Mouse (Mus musculus): ENCODE data around the gene Lgr6. TPM values are rescaled to one million over a fixed set of nuclear protein-coding genes. Genes with fewer than 3 reads are reported as not detected.
A peak's percentile ranks its signal among the peaks of the same experiment; 100 is the strongest.

Lgr6 gene
- total and polyA plus RNA-seq, 2 experiments from 2014 or later, result 3.8 to 8.6 TPM

GRCm38 (mm10) chr1:134987173-134987961, 117.7 kb downstream of the Lgr6 start:
- 28% methylated on average over 48 of the region's 48 CpGs for WGBS
- TF ChIP-seq EP300 (IDR thresholded peaks at IDR 0.05; ENCODE audit: low read depth) (no peak), CTCF (IDR thresholded peaks at IDR 0.05; ENCODE audit: low read depth) (no peak)
- no peaks in the 10 kb centered on the region for H3K9me3 ChIP-seq (replicated peaks; ENCODE audit: control insufficient read depth, low read length)
- H3K4me2 ChIP-seq (ENCODE audit: low read depth, low read length), result peak overlapping the region; percentile 61
- ATAC-seq (ENCODE audit: insufficient read depth, low read depth), result peak; percentile 77
- H3K36me3 ChIP-seq (replicated peaks; ENCODE audit: control insufficient read depth, insufficient read depth, low read length), result no peaks in the 10 kb centered on the region
- peak overlapping the region; percentile 32 for H3K4me3 ChIP-seq (ENCODE audit: low read depth, low read length)
- H3K27me3 ChIP-seq (ENCODE audit: control insufficient read depth, insufficient read depth, low read length), result no peaks in the 10 kb centered on the region
- H3K9ac ChIP-seq (replicated peaks; ENCODE audit: low read depth, low read length), result no peak overlapping the region
- DNase-seq (ENCODE audit: low spot score), result peak; percentile 45
- no peak overlapping the region for H3K27ac ChIP-seq (ENCODE audit: low read depth)
- H3K4me1 ChIP-seq (ENCODE audit: control insufficient read depth, insufficient read depth), result peaks cover 5% of the 10 kb centered on the region; the same call in 1 of the 2 replicates

DNA sequence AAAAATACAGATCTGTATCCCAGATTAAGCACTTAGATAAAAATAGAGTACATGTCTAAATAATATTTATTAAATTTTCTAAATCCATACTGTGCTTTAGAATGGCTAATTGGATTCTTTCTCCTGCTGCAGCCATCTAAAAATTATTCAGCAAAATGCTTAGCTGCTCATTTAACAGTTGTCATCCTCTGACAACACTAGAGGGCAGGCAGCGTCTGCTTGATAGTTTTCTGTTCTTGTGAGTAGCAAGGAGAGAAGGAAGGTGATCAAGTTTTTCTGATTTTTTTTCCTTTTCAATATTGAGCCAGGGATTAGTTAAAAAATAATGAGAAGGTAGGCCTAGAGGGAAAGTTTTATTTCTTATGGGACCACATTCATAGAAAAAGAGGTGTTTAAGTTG, 132.2 kb downstream of the Lgr6 start:
- WGBS, result 64% methylated on average over 1 of the region's 1 CpGs
- TF ChIP-seq CTCF (IDR thresholded peaks at IDR 0.05; ENCODE audit: low read depth) (peak; percentile 52), EP300 (IDR thresholded peaks at IDR 0.05; ENCODE audit: low read depth) (no peak)
- Histone ChIP-seq H3K4me2 (ENCODE audit: low read depth, low read length) (no peak overlapping the region), H3K4me1 (ENCODE audit: control insufficient read depth, insufficient read depth) (no peaks in the 10 kb centered on the region), H3K4me3 (ENCODE audit: low read depth, low read length) (no peak overlapping the region), H3K9ac (replicated peaks; ENCODE audit: low read depth, low read length) (no peak overlapping the region), H3K36me3 (replicated peaks; ENCODE audit: control insufficient read depth, insufficient read depth, low read length) (peaks cover 52% of the 10 kb centered on the region), H3K27me3 (ENCODE audit: control insufficient read depth, insufficient read depth, low read length) (no peaks in the 10 kb centered on the region), H3K9me3 (replicated peaks; ENCODE audit: control insufficient read depth, low read length) (no peaks in the 10 kb centered on the region), H3K27ac (ENCODE audit: low read depth) (no peak overlapping the region)
- ATAC-seq (ENCODE audit: insufficient read depth, low read depth) (no peak), DNase-seq (ENCODE audit: low spot score) (no peak)

- Histone ChIP-seq H3K9me3 (replicated peaks; ENCODE audit: control insufficient read depth, low read length) (no peaks in the 10 kb centered on the region), H3K4me1 (ENCODE audit: control insufficient read depth, insufficient read depth) (0 out of 2 replicates have a peak, but pooled peaks cover 10% of the 10 kb centered on the region)
Measured at GRCm38 (mm10) chr1:134965430-134965829, 139.6 kb downstream of the Lgr6 start.

GRCm38 (mm10) chr1:134962821-134963220, 142.3 kb downstream of the Lgr6 start:
- no peaks in the 10 kb centered on the region for H3K9me3 ChIP-seq (replicated peaks; ENCODE audit: control insufficient read depth, low read length)
- peak overlapping the region; percentile 75 for H3K4me2 ChIP-seq (ENCODE audit: low read depth, low read length)
- no peaks in the 10 kb centered on the region for H3K27me3 ChIP-seq (ENCODE audit: control insufficient read depth, insufficient read depth, low read length)
- peak; percentile 25 for TF ChIP-seq CTCF (IDR thresholded peaks at IDR 0.05; ENCODE audit: low read depth)
- TF ChIP-seq EP300 (IDR thresholded peaks at IDR 0.05; ENCODE audit: low read depth), result no peak
- H3K9ac ChIP-seq (replicated peaks; ENCODE audit: low read depth, low read length), result peak overlapping the region; percentile 59
- 1% methylated on average over 11 of the region's 11 CpGs for WGBS
- H3K4me1 ChIP-seq (ENCODE audit: control insufficient read depth, insufficient read depth), result 0 out of 2 replicates have a peak, but pooled peaks cover 10% of the 10 kb centered on the region
- H3K36me3 ChIP-seq (replicated peaks; ENCODE audit: control insufficient read depth, insufficient read depth, low read length), result no peaks in the 10 kb centered on the region
- peak overlapping the region; percentile 71 for H3K4me3 ChIP-seq (ENCODE audit: low read depth, low read length)
- peak overlapping the region; percentile 64 for H3K27ac ChIP-seq (ENCODE audit: low read depth)
- peak; percentile 47 for DNase-seq (ENCODE audit: low spot score)
- peak; percentile 59 for ATAC-seq (ENCODE audit: insufficient read depth, low read depth)

More at GRCm38 (mm10) chr1:134965430-134965829, 139.6 kb downstream of the Lgr6 start:
- Histone ChIP-seq H3K9ac (replicated peaks; ENCODE audit: low read depth, low read length) (no peak overlapping the region), H3K4me2 (ENCODE audit: low read depth, low read length) (no peak overlapping the region), H3K4me3 (ENCODE audit: low read depth, low read length) (no peak overlapping the region), H3K36me3 (replicated peaks; ENCODE audit: control insufficient read depth, insufficient read depth, low read length) (peaks cover 17% of the 10 kb centered on the region), H3K27me3 (ENCODE audit: control insufficient read depth, insufficient read depth, low read length) (no peaks in the 10 kb centered on the region), H3K27ac (ENCODE audit: low read depth) (no peak overlapping the region)
- no peak for DNase-seq (ENCODE audit: low spot score)
- no peak for ATAC-seq (ENCODE audit: insufficient read depth, low read depth)
- 94% methylated on average over 2 of the region's 2 CpGs for WGBS
- TF ChIP-seq EP300 (IDR thresholded peaks at IDR 0.05; ENCODE audit: low read depth) (no peak), CTCF (IDR thresholded peaks at IDR 0.05; ENCODE audit: low read depth) (no peak)

- Histone ChIP-seq H3K27me3 (ENCODE audit: control insufficient read depth, insufficient read depth, low read length) (no peaks in the 10 kb centered on the region), H3K4me3 (ENCODE audit: low read depth, low read length) (peak within 1 kb of the TSS; percentile 71), H3K4me1 (ENCODE audit: control insufficient read depth, insufficient read depth) (0 out of 2 replicates have a peak, but pooled peaks cover 10% of the 10 kb centered on the region), H3K9me3 (replicated peaks; ENCODE audit: control insufficient read depth, low read length) (no peaks in the 10 kb centered on the region), H3K4me2 (ENCODE audit: low read depth, low read length) (peak within 1 kb of the TSS; percentile 75), H3K9ac (replicated peaks; ENCODE audit: low read depth, low read length) (peak within 1 kb of the TSS; percentile 59), H3K36me3 (replicated peaks; ENCODE audit: control insufficient read depth, insufficient read depth, low read length) (no peaks in the 10 kb centered on the region), H3K27ac (ENCODE audit: low read depth) (peak within 1 kb of the TSS; percentile 64)
- peak; percentile 97 for DNase-seq (ENCODE audit: low spot score)
- WGBS, result 4% methylated on average over 50 of the region's 50 CpGs
- no peak for TF ChIP-seq CTCF (IDR thresholded peaks at IDR 0.05; ENCODE audit: low read depth)
- TF ChIP-seq EP300 (IDR thresholded peaks at IDR 0.05; ENCODE audit: low read depth), result no peak
- ATAC-seq (ENCODE audit: insufficient read depth, low read depth), result peak; percentile 100
Measured at GRCm38 (mm10) chr1:134962053-134962803, 142.8 kb downstream of the Lgr6 start, which contains the start of gene Ube2t. TSS of gene Ube2t (plus strand) at chr1:134962565.

Measured in heart, postnatal 0 days (tissue).